Mouse (Mus musculus): ENCODE results near the gene Gm20696. TPM values are rescaled to one million over a fixed set of nuclear protein-coding genes. Genes with fewer than 3 reads are reported as not detected.
A peak's percentile ranks its signal among the peaks of the same experiment; 100 is the strongest.

Gm20696 gene
- polyA plus RNA-seq, 1 experiment from 2014 or later: 6.5 TPM

DNA sequence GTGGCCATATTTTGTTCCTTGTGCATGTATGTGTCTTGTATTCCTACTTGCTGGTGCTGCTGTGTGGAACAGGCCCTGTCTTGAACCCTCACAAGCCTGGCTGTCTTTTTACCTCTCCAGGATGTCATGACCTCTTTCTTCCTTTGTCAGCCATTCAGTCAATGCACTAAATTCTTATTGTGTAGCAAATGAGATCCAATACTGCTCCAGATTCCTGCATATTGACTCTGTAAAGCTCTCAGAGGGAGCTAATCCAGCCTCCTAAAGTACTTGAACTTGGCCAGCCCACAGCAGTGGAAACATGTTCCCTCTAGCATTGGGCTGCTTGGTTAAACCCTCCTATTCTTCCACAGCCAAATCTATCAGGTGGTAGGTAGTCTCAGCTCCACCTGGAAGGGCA lies 425.8 kb downstream of the Gm20696 start:
- Histone ChIP-seq H3K4me1 (0 out of 2 replicates have a peak, but pooled peaks cover 3% of the 10 kb centered on the region), H3K27me3 (no peaks in the 10 kb centered on the region), H3K36me3 (no peaks in the 10 kb centered on the region), H3K9me3 (no peaks in the 10 kb centered on the region), H3K9ac (no peak overlapping the region), H3K4me3 (no peak overlapping the region), H3K4me2 (replicated peaks) (no peak overlapping the region), H3K27ac (no peak overlapping the region)
- ATAC-seq (ENCODE audit: low FRiP score, low read depth): no peak

GRCm38 (mm10) chr6:99235588-99235987 lies 431.0 kb downstream of the Gm20696 start:
- no peak overlapping the region for H3K4me3 ChIP-seq
- no peaks in the 10 kb centered on the region for H3K9me3 ChIP-seq
- peaks cover 37% of the 10 kb centered on the region for H3K4me1 ChIP-seq
- H3K36me3 ChIP-seq: no peaks in the 10 kb centered on the region
- peak overlapping the region; percentile 28; the same call in 1 of the 2 replicates for H3K27ac ChIP-seq
- H3K9ac ChIP-seq: no peak overlapping the region
- H3K4me2 ChIP-seq (replicated peaks): no peak overlapping the region
- ATAC-seq (ENCODE audit: low FRiP score, low read depth): no peak; the same call in 1 of the 2 replicates
- H3K27me3 ChIP-seq: 0 out of 2 replicates have a peak, but pooled peaks cover 4% of the 10 kb centered on the region
- 75% methylated on average over 8 of the region's 8 CpGs for WGBS

DNA sequence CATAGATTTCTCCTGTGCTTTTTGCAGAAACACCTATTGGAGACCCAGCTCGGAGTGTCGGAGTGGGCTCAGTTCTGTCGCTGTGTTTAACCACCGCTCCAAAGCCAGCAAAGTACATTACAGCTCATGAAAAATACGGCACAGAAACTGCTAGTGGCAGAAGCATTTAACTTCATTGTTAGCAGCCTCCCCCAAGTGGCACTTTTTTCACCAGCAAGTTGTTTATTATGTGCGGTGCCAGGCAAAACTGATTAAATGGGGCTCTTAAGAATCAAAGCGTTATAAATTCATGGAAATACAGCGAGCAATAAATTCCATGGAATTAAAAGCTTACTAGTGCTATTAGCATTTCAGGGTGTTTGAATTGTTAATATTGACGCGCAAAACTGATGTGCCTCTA lies 433.2 kb downstream of the Gm20696 start:
- ATAC-seq (ENCODE audit: low FRiP score, low read depth): no peak
- Histone ChIP-seq H3K9me3 (no peaks in the 10 kb centered on the region), H3K27ac (no peak overlapping the region), H3K9ac (no peak overlapping the region), H3K4me1 (peaks cover 40% of the 10 kb centered on the region), H3K36me3 (no peaks in the 10 kb centered on the region), H3K4me2 (replicated peaks) (no peak overlapping the region; the same call in 1 of the 2 replicates), H3K27me3 (0 out of 2 replicates have a peak, but pooled peaks cover 4% of the 10 kb centered on the region), H3K4me3 (no peak overlapping the region)
- WGBS: 29% methylated on average over 10 of the region's 10 CpGs

- Histone ChIP-seq H3K4me1 (peaks cover 19% of the 10 kb centered on the region), H3K4me2 (replicated peaks) (no peak overlapping the region), H3K9me3 (no peaks in the 10 kb centered on the region), H3K4me3 (no peak overlapping the region), H3K9ac (no peak overlapping the region), H3K36me3 (no peaks in the 10 kb centered on the region), H3K27ac (no peak overlapping the region), H3K27me3 (0 out of 2 replicates have a peak, but pooled peaks cover 4% of the 10 kb centered on the region)
- ATAC-seq (ENCODE audit: low FRiP score, low read depth): no peak
- WGBS: 90% methylated on average over 6 of the region's 6 CpGs
These were observed 438.2 kb downstream of the Gm20696 start for GRCm38 (mm10) chr6:99228336-99228870.

GRCm38 (mm10) chr6:99221147-99221546 lies 445.4 kb downstream of the Gm20696 start:
- H3K27ac ChIP-seq: no peak overlapping the region
- no peak overlapping the region for H3K4me3 ChIP-seq
- H3K9me3 ChIP-seq: no peaks in the 10 kb centered on the region
- 75% methylated on average over 5 of the region's 5 CpGs for WGBS
- H3K27me3 ChIP-seq: no peaks in the 10 kb centered on the region
- no peak for ATAC-seq (ENCODE audit: low FRiP score, low read depth)
- H3K9ac ChIP-seq: no peak overlapping the region
- H3K36me3 ChIP-seq: peaks cover 2% of the 10 kb centered on the region; the same call in 1 of the 2 replicates
- no peak overlapping the region for H3K4me2 ChIP-seq (replicated peaks)
- no peaks in the 10 kb centered on the region; the same call in 1 of the 2 replicates for H3K4me1 ChIP-seq

DNA sequence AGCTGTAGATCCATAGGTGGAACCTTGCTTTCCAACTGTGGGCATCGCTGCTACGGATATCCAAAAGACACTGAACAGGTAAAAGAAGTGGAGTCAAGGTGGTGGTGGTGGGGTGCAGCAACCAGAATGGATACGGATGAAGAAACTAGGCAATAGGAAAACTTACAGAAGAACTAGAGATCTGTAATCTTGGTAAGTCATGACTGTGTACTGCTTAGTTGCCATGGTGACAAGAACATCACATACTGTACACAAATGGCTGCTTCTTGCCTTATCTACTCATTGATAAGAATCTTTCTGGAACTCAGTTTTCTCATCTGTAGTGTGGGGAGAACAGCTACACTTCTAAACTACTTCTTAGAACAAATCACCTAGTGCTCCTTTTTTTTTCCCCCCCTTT lies 446.1 kb downstream of the Gm20696 start:
- Histone ChIP-seq H3K4me2 (replicated peaks) (no peak overlapping the region), H3K9me3 (no peaks in the 10 kb centered on the region), H3K9ac (no peak overlapping the region), H3K4me3 (no peak overlapping the region), H3K27ac (no peak overlapping the region), H3K27me3 (no peaks in the 10 kb centered on the region), H3K36me3 (peaks cover 2% of the 10 kb centered on the region; the same call in 1 of the 2 replicates), H3K4me1 (no peaks in the 10 kb centered on the region; the same call in 1 of the 2 replicates)
- WGBS: 94% methylated on average over 3 of the region's 3 CpGs
- ATAC-seq (ENCODE audit: low FRiP score, low read depth): no peak

- no peak for ATAC-seq (ENCODE audit: low FRiP score, low read depth)
- Histone ChIP-seq H3K4me1 (no peaks in the 10 kb centered on the region; the same call in 1 of the 2 replicates), H3K27ac (no peak overlapping the region), H3K4me2 (replicated peaks) (no peak overlapping the region), H3K36me3 (no peaks in the 10 kb centered on the region), H3K27me3 (no peaks in the 10 kb centered on the region), H3K4me3 (no peak overlapping the region), H3K9ac (no peak overlapping the region), H3K9me3 (no peaks in the 10 kb centered on the region)
- 61% methylated on average over 2 of the region's 2 CpGs for WGBS
These were observed 448.8 kb downstream of the Gm20696 start for GRCm38 (mm10) chr6:99217846-99218245.

GRCm38 (mm10) chr6:99217155-99217554 lies 449.4 kb downstream of the Gm20696 start:
- ATAC-seq (ENCODE audit: low FRiP score, low read depth): no peak

GRCm38 (mm10) chr6:99212461-99212860 lies 454.1 kb downstream of the Gm20696 start:
- WGBS: 91% methylated on average over 4 of the region's 4 CpGs

More at GRCm38 (mm10) chr6:99217155-99217554, 449.4 kb downstream of the Gm20696 start:
- H3K9me3 ChIP-seq: no peaks in the 10 kb centered on the region
- H3K9ac ChIP-seq: no peak overlapping the region
- H3K36me3 ChIP-seq: no peaks in the 10 kb centered on the region
- WGBS: 81% methylated on average over 7 of the region's 7 CpGs
- H3K4me1 ChIP-seq: no peaks in the 10 kb centered on the region; the same call in 1 of the 2 replicates
- H3K4me3 ChIP-seq: no peak overlapping the region
- no peak overlapping the region for H3K27ac ChIP-seq
- H3K4me2 ChIP-seq (replicated peaks): no peak overlapping the region
- H3K27me3 ChIP-seq: no peaks in the 10 kb centered on the region

GRCm38 (mm10) chr6:99211663-99212333 lies 454.8 kb downstream of the Gm20696 start:
- no peaks in the 10 kb centered on the region for H3K9me3 ChIP-seq
- H3K4me2 ChIP-seq (replicated peaks): no peak overlapping the region
- H3K27me3 ChIP-seq: no peaks in the 10 kb centered on the region
- H3K4me3 ChIP-seq: no peak overlapping the region
- H3K36me3 ChIP-seq: no peaks in the 10 kb centered on the region
- H3K27ac ChIP-seq: no peak overlapping the region
- WGBS: 82% methylated on average over 5 of the region's 5 CpGs
- H3K9ac ChIP-seq: no peak overlapping the region
- ATAC-seq (ENCODE audit: low FRiP score, low read depth): no peak
- peaks cover 7% of the 10 kb centered on the region for H3K4me1 ChIP-seq

More at GRCm38 (mm10) chr6:99212461-99212860, 454.1 kb downstream of the Gm20696 start:
- Histone ChIP-seq H3K4me1 (peaks cover 2% of the 10 kb centered on the region), H3K27ac (no peak overlapping the region), H3K27me3 (no peaks in the 10 kb centered on the region), H3K4me2 (replicated peaks) (no peak overlapping the region), H3K36me3 (no peaks in the 10 kb centered on the region), H3K4me3 (no peak overlapping the region), H3K9ac (no peak overlapping the region), H3K9me3 (no peaks in the 10 kb centered on the region)
- no peak for ATAC-seq (ENCODE audit: low FRiP score, low read depth)

GRCm38 (mm10) chr6:99210161-99210560 lies 456.4 kb downstream of the Gm20696 start:
- Histone ChIP-seq H3K4me3 (no peak overlapping the region), H3K9ac (no peak overlapping the region), H3K9me3 (no peaks in the 10 kb centered on the region), H3K4me2 (replicated peaks) (no peak overlapping the region), H3K27me3 (no peaks in the 10 kb centered on the region), H3K27ac (no peak overlapping the region), H3K36me3 (no peaks in the 10 kb centered on the region), H3K4me1 (peaks cover 24% of the 10 kb centered on the region)
- ATAC-seq (ENCODE audit: low FRiP score, low read depth): no peak
- WGBS: 74% methylated on average over 7 of the region's 7 CpGs
